Mouse (Mus musculus) liver, postnatal 0 days (tissue): ENCODE measurements at regions not wholly inside any gene's neighbourhood (a gene's known extent, or its start where the extent isn't known, plus 50 kb on each side); places are given as distances from the start of the nearest gene placed in this dataset.

Source experiments
- CTCF ChIP-seq: sonication (generic); IDR thresholded peaks from 2 replicates; pipeline ENCODE4 v1.5.1; 2016; ENCODE audit warnings: antibody characterized with exemption, low read depth
- EP300 ChIP-seq: IDR thresholded peaks from 2 replicates; pipeline ENCODE4 v1.6.1; 2016; ENCODE audit warnings: antibody characterized with exemption, low read depth, mild to moderate bottlenecking

DNA sequence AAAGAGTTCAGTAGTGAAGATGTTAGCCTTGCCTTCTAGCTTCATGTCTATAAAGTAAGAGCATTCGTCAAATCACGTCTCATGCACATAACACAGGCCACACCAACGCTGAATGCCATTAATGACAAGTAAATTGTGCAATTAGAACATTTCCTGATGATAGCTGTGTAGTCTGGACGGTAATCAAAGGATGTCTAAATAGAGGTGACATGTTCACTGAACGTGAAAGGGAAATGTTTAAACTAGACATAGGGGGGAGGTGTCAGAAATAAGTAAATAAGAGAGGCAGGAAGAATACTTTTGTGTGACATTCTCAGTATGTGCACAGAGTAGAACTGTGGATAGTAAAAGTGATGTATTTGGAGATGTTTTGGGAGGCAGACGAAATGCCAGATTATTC lies 61.5 kb upstream of the Htr1f start:
- TF ChIP-seq CTCF, result no peak
- TF ChIP-seq EP300, result no peak
